Mouse (Mus musculus) mature B cell (primary cell): Measurements from ENCODE around the gene Adap2.
"Not testable (repeated sequence)": the region's sequence is repeated elsewhere in the genome, so short reads cannot be mapped to it uniquely, and the experiment has no call there.

Experiments
- in situ Hi-C: fragments of 300-500 bp; cut with MboI; formaldehyde crosslinking; loops from 2 replicates; pipeline ENCODE4 v1.14.3; 2019

Adap2 gene

DNA sequence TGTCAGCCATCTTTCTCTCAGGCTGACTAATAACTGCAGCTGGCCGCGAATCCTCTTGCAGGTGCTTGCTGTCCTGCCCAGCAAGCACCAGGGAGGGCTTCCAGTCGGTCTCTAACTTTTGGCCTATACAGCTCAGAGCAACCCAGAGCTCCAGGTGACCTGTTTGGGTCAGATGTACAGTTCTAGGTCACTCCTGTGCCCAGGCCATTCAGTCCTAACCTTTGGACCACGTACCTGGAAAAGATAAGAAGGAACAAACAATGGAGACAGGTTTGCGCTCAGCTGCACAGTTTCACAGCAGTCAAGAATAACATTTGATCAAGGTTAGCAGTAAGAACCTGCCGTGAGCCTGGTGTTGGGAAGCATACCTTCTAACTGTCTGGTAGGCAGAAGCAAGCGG is 5.1 kb downstream of the Adap2 start:
- in situ Hi-C loops: no loop called here

DNA sequence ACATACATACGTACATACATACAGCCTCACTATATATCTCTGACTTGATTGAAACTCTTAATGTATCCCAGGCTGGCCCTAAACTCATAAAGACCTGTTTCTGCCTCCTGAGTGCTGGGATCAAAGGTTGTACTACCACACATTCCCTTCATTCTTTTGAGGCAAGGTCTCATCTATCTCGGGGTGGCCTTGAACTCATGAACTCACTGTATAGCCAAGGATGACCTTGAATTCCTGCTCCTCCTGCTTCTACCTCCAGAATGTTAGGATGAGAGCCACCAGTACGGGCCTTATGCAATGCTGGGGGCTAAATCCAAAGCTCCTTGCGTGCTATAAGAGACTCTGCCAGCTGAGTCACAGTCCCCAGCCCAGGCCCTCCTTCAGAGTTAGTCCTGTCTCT is 7.1 kb downstream of the Adap2 start:
- in situ Hi-C loops: no loop called here

DNA sequence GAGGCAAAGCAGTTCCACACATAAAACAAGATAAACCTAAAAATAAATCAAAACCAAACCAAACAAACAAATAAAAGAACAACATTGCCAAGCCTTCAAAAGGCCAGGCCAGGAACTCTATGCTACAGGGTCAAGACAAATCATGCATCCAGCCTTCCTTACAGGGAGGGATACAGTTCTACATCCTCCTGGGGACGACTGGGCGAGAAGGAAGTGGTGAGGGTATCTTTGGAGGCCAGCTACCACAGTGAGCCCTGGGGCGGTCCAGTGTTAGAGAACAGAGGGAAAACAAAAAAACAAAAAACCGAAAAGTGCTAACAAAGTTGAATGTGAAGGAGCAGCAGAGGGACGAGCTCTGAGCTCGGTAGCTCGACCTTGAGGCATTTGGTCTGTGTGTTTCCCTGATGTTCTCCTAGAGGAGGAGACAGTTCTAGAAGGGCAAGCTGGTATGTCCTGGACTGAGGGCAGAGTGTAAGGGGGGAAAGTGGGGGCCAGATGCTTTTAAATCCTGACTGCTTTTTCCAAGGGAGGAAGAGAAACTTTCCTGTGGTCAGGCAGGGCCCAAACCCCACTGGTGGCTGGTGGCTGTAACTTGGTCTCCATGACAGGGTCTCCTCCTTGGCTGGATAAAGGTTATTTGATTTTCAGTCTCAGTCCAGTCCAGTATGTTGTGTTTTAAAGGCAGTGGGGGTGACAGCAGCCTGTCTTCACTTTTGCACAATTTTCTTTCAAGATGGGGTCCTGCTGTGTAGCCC is 9.6 kb downstream of the Adap2 start:
- in situ Hi-C loops: no loop called here

DNA sequence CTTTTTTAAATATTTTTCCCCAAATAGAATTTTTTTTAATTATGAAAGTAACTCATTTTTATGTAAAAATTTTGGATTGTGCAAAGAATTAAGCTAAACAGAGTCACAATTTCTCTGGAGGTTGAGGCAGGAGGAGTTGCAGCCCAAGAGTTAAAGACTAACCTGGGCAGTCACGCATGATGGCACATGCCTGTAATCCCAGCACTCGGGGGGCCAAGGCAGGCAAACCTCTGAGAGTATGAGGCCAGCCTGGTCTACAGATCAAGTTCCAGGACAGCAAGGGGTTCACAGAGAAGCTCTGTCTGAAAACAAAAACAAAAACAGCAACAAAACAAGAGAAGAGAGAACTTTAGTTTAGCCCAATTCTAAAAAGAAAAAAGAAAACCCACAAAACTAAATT is 10.3 kb downstream of the Adap2 start:
- in situ Hi-C loops: no loop called here

- in situ Hi-C loops: no loop called here
Measured at GRCm38 (mm10) chr11:80168121-80168520, 14.2 kb downstream of the Adap2 start.

DNA sequence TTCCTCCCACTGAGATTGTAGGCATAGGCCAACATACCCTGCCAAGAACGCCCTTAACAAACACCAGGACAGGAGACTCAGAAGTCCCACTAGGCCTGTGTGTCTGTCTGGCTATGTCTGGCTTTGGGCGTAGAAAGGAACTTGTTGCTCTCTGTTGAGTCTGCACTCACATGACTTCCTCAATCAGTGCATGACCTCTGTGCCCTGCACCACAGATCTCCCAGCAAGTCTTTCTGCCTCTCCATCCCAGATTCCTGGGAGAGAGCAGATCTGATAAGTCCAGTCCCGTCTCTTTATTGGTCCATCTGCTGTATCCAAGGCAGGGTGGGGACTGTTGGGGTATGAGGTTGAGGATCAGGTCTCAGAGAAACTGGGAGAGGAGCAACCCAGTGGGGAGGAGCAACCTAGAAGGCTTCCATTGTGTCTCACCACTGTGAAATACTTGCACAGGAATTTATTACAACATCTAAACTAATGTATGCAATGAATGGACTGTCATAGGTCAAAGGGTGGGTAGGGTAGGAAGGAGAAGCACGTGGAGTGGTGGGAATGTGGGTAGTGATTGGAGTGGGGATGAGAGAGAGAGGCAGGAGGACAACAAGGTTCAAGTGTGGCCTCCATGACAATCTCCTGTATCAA is 14.8 kb downstream of the Adap2 start:
- in situ Hi-C loops: no loop called here

GRCm38 (mm10) chr11:80169629-80170028 is 15.7 kb downstream of the Adap2 start:
- in situ Hi-C loops: no loop called here

DNA sequence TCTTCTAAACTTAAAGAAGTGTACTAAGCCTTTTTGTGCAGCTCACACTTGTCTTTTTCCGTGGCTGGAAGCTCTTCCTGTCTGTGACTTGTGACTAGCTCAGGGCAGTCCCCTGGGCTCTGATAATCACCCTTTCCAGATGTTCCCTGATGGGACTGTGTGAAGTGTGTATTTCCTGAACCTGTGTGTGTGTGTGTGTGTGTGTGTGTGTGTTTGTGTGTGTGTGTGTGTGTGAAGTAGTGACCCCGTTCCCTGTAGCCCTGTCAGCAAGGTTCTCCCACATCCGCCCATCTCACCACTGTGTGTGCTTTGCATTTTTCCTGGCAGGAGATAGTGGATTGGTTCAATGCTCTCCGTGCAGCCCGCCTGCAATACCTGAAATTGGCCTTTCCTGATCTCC is 16.4 kb downstream of the Adap2 start:
- in situ Hi-C loops: no loop called here

GRCm38 (mm10) chr11:80171884-80172283 is 18.0 kb downstream of the Adap2 start:
- in situ Hi-C loops: no loop called here

- in situ Hi-C loops: no loop called here
Measured at GRCm38 (mm10) chr11:80173963-80174670, 20.2 kb downstream of the Adap2 start.

DNA sequence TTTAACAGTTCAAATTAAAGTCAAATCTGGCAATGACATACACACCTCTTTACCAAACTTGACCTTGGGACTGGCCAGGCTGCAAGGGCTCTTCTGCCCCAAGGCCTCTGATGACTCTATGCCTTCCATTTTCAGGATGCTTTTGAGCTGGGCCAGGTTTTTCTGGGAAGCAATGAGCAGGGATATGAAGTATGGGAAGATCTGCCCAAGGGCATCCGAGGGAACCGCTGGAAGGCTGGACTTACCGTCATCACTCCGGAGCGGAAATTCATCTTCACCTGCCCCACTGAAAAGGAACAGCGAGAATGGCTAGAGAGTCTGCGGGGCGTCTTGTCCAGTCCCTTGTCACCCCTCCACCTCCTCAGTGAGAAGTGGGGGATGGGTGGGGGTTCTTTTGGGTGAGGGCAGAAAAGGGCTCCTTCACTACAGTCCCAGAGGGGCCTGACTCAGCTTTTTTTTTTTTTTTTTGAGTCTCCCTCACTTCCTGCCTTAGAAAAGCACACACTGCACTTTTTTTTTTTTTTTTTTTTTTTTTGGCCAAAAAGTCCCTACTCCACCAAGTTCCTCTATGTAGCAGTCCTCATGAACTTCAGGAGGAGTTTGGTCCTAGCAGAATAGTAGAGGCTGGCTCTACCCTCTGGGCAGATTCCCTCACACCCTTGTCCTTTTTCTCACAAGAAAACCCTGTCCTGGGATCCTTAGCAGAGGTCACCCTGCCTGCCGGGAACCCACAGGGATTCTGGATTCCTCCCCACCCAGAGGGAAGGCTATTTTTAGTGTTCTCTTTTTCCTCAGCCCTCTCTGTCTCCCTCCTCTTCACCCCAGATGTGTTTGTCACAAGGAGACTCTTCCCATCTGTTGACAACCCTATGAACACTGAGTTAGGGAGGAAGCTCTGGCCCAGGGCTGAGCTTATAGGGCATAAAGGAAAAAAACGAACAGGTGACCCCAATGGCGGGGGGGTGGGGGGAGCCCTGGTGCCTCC is 23.3 kb downstream of the Adap2 start:
- in situ Hi-C loops: no loop called here

GRCm38 (mm10) chr11:80178316-80178715 is 24.4 kb downstream of the Adap2 start:
- in situ Hi-C loops: no loop called here

DNA sequence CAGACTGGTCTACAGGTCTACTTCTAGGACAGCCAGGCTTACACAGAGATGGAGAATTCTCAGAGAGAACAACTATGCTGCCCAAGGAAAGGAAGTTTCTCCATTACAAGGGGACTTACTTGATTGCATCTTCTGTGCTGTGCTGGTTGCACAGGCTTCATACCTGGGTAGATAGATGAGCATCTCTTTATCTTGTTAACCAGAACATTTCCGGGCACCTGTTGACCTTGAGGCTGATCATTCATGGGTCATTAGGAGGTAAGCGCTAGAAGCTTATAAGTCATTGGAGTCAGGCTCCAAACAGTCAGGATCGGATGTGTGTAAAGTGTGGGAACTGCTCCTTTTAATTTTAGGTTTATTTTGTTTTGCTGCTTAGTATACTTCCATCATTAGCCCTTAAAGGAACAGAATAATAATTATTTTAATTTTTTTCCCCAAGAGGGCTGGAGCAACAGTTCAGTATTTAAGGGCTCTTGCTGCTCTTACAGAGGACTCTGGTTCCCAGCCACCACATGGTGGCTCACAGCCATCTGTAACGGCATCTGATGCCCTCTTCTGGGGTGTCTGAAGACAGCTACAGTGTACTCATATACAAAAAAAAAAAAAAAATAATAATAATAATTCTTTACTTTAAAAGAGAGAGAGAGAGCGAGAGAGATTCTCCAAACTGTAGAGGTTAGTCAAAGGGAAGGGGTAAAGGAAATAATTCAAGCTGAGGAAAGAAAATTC is 27.3 kb downstream of the Adap2 start:
- in situ Hi-C loops: no loop called here

- in situ Hi-C loops: not testable (repeated sequence)
Measured at GRCm38 (mm10) chr11:80183054-80183704, 29.3 kb downstream of the Adap2 start.

- in situ Hi-C loops: no loop called here
Measured at GRCm38 (mm10) chr11:80183705-80184255, 29.9 kb downstream of the Adap2 start, which contains the start of gene Rnf135. TSS of gene Rnf135 (plus strand) at chr11:80183851.

- in situ Hi-C loops: no loop called here
Measured at GRCm38 (mm10) chr11:80184531-80185071, 30.7 kb downstream of the Adap2 start.

- in situ Hi-C loops: not testable (repeated sequence)
Measured at GRCm38 (mm10) chr11:80185441-80185976, 31.6 kb downstream of the Adap2 start.

DNA sequence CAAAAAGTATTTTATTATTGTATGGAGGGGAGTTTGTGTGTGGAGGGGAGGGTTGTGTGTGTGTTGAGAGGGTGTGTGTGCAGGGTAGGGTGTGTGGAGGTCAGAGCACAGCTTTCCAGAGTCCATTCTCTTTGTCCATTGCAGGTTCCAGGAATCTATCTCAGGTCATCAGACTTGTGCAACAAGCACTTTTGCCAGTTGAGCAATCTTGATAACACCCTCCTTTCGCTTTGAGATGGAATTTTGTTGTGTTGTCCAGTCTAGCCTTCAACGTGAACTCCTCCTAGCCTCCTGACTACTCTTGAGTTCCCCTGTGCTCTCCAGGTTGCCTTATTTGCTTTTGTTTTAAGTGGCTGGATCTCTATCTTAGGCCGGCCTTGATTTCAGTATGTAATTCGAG is 36.4 kb downstream of the Adap2 start:
- in situ Hi-C loops: no loop called here

GRCm38 (mm10) chr11:80193827-80194226 is 39.9 kb downstream of the Adap2 start:
- in situ Hi-C loops: no loop called here

GRCm38 (mm10) chr11:80196351-80196750 is 42.4 kb downstream of the Adap2 start:
- in situ Hi-C loops: no loop called here
